Mouse (Mus musculus): Measurements from ENCODE around the gene Prm3. TPM values are rescaled to one million over a fixed set of nuclear protein-coding genes. Genes with fewer than 3 reads are reported as not detected.
"Not testable (repeated sequence)": the region's sequence is repeated elsewhere in the genome, so short reads cannot be mapped to it uniquely, and the experiment has no call there.

Prm3 gene
- polyA plus RNA-seq, 1 experiment from 2014 or later, result not detected

GRCm38 (mm10) chr16:10824536-10824935, 33.8 kb upstream of the Prm3 start:
- WGBS, result 83% methylated on average over 1 of the region's 1 CpGs
- no peaks in the 10 kb centered on the region for H3K36me3 ChIP-seq (replicated peaks)
- no peak for ATAC-seq (ENCODE audit: low FRiP score)
- H3K4me1 ChIP-seq, result no peaks in the 10 kb centered on the region
- no peak overlapping the region for H3K4me3 ChIP-seq (replicated peaks)
- H3K9me3 ChIP-seq, result no peaks in the 10 kb centered on the region
- H3K9ac ChIP-seq, result no peak overlapping the region
- H3K4me2 ChIP-seq, result no peak overlapping the region
- no peak overlapping the region for H3K27ac ChIP-seq
- H3K27me3 ChIP-seq, result no peaks in the 10 kb centered on the region

GRCm38 (mm10) chr16:10821387-10821786, 30.7 kb upstream of the Prm3 start:
- no peak for ATAC-seq (ENCODE audit: low FRiP score)
- WGBS, result 76% methylated on average over 4 of the region's 4 CpGs
- Histone ChIP-seq H3K4me1 (no peaks in the 10 kb centered on the region), H3K27ac (no peak overlapping the region), H3K4me3 (replicated peaks) (no peak overlapping the region), H3K36me3 (replicated peaks) (no peaks in the 10 kb centered on the region), H3K9ac (no peak overlapping the region), H3K4me2 (no peak overlapping the region), H3K9me3 (no peaks in the 10 kb centered on the region), H3K27me3 (no peaks in the 10 kb centered on the region)

- H3K36me3 ChIP-seq (replicated peaks), result no peaks in the 10 kb centered on the region
- no peak for ATAC-seq (ENCODE audit: low FRiP score)
- 66% methylated on average over 3 of the region's 3 CpGs for WGBS
- H3K4me3 ChIP-seq (replicated peaks), result no peak overlapping the region
- H3K9ac ChIP-seq, result no peak overlapping the region
- H3K4me2 ChIP-seq, result no peak overlapping the region
- no peak overlapping the region for H3K27ac ChIP-seq
- H3K4me1 ChIP-seq, result no peaks in the 10 kb centered on the region
- H3K9me3 ChIP-seq, result no peaks in the 10 kb centered on the region
- H3K27me3 ChIP-seq, result no peaks in the 10 kb centered on the region
Measured at GRCm38 (mm10) chr16:10819966-10820365, 29.3 kb upstream of the Prm3 start.

GRCm38 (mm10) chr16:10818579-10819135, 27.9 kb upstream of the Prm3 start:
- no peaks in the 10 kb centered on the region for H3K27me3 ChIP-seq
- H3K9ac ChIP-seq, result no peak overlapping the region
- no peak for ATAC-seq (ENCODE audit: low FRiP score)
- H3K4me1 ChIP-seq, result no peaks in the 10 kb centered on the region
- H3K27ac ChIP-seq, result no peak overlapping the region
- no peak overlapping the region for H3K4me3 ChIP-seq (replicated peaks)
- no peak overlapping the region for H3K4me2 ChIP-seq
- no peaks in the 10 kb centered on the region for H3K36me3 ChIP-seq (replicated peaks)
- H3K9me3 ChIP-seq, result no peaks in the 10 kb centered on the region
- WGBS, result 85% methylated on average over 4 of the region's 4 CpGs

DNA sequence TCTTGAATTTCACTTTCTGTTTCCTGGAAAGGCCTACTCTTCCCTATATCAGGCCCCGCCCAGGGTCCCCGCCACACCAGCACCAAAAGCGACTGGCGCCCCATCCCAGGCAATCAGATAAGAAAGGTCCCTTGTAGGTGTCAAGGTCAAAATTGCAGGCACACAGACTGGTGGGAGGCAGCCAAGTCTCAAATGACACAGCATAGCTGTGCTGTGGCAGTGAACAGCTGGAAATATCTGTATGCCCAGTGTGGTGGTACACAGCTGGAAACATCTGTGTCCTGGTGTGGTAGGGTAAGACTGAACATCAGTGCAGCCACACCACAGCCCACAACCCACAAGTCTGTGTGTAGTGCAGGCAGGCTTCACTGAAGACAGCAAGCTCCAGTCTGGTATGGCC, 24.1 kb upstream of the Prm3 start:
- Histone ChIP-seq H3K9ac (no peak overlapping the region), H3K4me3 (replicated peaks) (no peak overlapping the region), H3K4me2 (no peak overlapping the region), H3K4me1 (no peaks in the 10 kb centered on the region), H3K27me3 (no peaks in the 10 kb centered on the region), H3K9me3 (no peaks in the 10 kb centered on the region), H3K27ac (no peak overlapping the region), H3K36me3 (replicated peaks) (no peaks in the 10 kb centered on the region)
- WGBS, result 91% methylated on average over 4 of the region's 4 CpGs
- ATAC-seq (ENCODE audit: low FRiP score), result no peak

- Histone ChIP-seq H3K9me3 (no peaks in the 10 kb centered on the region), H3K27me3 (no peaks in the 10 kb centered on the region), H3K36me3 (replicated peaks) (no peaks in the 10 kb centered on the region), H3K4me1 (no peaks in the 10 kb centered on the region), H3K9ac (no peak overlapping the region), H3K27ac (no peak overlapping the region), H3K4me2 (no peak overlapping the region), H3K4me3 (replicated peaks) (no peak overlapping the region)
- ATAC-seq (ENCODE audit: low FRiP score), result no peak
- WGBS, result 79% methylated on average over 4 of the region's 4 CpGs
Measured at GRCm38 (mm10) chr16:10813726-10814125, 23.0 kb upstream of the Prm3 start.

DNA sequence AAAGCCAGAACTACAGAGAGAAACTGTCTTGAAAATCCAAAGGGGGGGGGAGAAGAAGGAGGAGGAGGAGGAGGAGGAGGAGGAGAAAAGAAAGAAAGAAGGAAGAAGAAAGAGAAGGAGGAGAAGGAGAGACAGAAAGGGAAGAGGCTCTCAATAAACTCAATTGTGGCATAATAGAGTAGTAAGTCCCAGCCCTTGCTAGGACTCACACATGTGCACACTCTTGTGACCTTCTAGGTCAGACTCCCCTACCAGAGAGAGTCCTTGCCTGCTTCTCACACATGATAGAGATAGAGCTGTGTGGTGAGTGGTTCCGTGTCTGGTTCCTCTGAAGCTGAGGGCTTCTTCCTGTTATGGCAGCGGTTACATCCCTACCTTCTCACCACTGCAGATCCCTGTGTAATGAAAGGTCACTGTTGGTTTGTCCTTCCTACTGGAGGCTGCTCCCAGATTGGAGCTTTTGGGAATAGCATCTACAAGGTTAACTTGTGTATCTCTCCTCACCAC, 22.2 kb upstream of the Prm3 start, which contains the start of gene Gm11172:
Gene Gm11172 (plus strand): TSS at position 51 of the 507 bp plus-strand sequence.
- H3K4me1 ChIP-seq, result no peaks in the 10 kb centered on the region
- WGBS, result 83% methylated on average over 2 of the region's 2 CpGs
- no peak within 1 kb of the TSS for H3K4me3 ChIP-seq (replicated peaks)
- no peaks in the 10 kb centered on the region for H3K36me3 ChIP-seq (replicated peaks)
- no peaks in the 10 kb centered on the region for H3K9me3 ChIP-seq
- no peaks in the 10 kb centered on the region for H3K27me3 ChIP-seq
- no peak within 1 kb of the TSS for H3K27ac ChIP-seq
- no peak within 1 kb of the TSS for H3K4me2 ChIP-seq
- ATAC-seq (ENCODE audit: low FRiP score), result no peak
- H3K9ac ChIP-seq, result no peak within 1 kb of the TSS

- no peak overlapping the region for H3K4me2 ChIP-seq
- H3K36me3 ChIP-seq (replicated peaks), result no peaks in the 10 kb centered on the region
- H3K4me1 ChIP-seq, result no peaks in the 10 kb centered on the region
- no peak for ATAC-seq (ENCODE audit: low FRiP score)
- H3K4me3 ChIP-seq (replicated peaks), result no peak overlapping the region
- no peak overlapping the region for H3K9ac ChIP-seq
- no peaks in the 10 kb centered on the region for H3K27me3 ChIP-seq
- no peak overlapping the region for H3K27ac ChIP-seq
- WGBS, result 92% methylated on average over 1 of the region's 1 CpGs
- no peaks in the 10 kb centered on the region for H3K9me3 ChIP-seq
Measured at GRCm38 (mm10) chr16:10810376-10810775, 19.7 kb upstream of the Prm3 start.

DNA sequence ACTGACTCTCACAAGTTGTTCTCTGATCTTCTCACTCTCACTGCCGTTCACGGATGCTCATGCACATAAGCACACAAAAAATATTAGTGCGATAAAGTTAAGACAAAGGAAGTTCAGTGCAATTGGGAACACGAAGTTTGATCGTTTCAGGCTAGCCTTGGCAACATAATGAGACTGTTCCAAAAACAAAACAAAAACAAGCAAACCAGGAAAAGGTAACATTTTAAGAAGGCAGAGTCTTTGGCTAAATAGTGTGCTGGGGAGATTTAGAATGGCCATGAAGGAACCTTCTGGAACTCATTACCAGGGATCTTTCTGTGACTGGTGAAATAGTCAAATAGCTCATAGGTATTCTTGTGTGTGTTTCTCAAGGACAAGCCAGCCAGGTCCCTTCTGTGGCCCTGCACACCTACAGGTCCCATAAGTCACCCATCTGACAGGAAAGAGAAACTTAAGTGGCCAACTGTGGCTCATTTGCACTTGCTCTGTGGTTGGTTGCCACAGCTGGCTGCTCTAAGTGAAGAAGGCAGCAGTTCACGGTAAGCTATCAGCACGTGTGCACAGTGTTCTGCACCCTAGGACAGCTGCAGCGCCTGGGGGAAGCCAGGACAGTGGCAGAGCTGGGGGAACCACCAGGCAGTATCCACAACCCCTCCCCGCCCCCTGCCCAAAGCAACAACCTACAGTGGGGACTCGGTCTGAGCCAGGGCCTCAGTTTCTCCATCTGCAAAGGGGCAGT, 15.2 kb upstream of the Prm3 start, which contains the start of gene Prm1:
Gene Prm1 (minus strand): TSS at position 51 of the 739 bp plus-strand sequence.
- Histone ChIP-seq H3K4me2 (no peak within 1 kb of the TSS), H3K36me3 (replicated peaks) (no peaks in the 10 kb centered on the region), H3K27ac (no peak within 1 kb of the TSS), H3K27me3 (0 out of 2 replicates have a peak, but pooled peaks cover 4% of the 10 kb centered on the region), H3K9ac (no peak within 1 kb of the TSS), H3K4me3 (replicated peaks) (no peak within 1 kb of the TSS), H3K4me1 (no peaks in the 10 kb centered on the region), H3K9me3 (no peaks in the 10 kb centered on the region)
- no peak for ATAC-seq (ENCODE audit: low FRiP score)
- 83% methylated on average over 10 of the region's 10 CpGs for WGBS

GRCm38 (mm10) chr16:10802420-10802819, 11.7 kb upstream of the Prm3 start:
- not testable (repeated sequence) for H3K27ac ChIP-seq; H3K9ac ChIP-seq; H3K4me1 ChIP-seq; H3K36me3 ChIP-seq (replicated peaks); H3K9me3 ChIP-seq; ATAC-seq (ENCODE audit: low FRiP score); H3K27me3 ChIP-seq; H3K4me3 ChIP-seq (replicated peaks); H3K4me2 ChIP-seq
- 86% methylated on average over 3 of the region's 3 CpGs for WGBS

GRCm38 (mm10) chr16:10796034-10796433, 5.3 kb upstream of the Prm3 start, which contains the start of gene Prm2:
TSS of gene Prm2 (minus strand) at chr16:10796134.
- Histone ChIP-seq H3K4me1 (no peaks in the 10 kb centered on the region), H3K27ac (no peak within 1 kb of the TSS), H3K4me3 (replicated peaks) (no peak within 1 kb of the TSS), H3K9me3 (no peaks in the 10 kb centered on the region), H3K27me3 (peaks cover 12% of the 10 kb centered on the region), H3K4me2 (no peak within 1 kb of the TSS), H3K36me3 (replicated peaks) (no peaks in the 10 kb centered on the region), H3K9ac (no peak within 1 kb of the TSS)
- WGBS, result 80% methylated on average over 6 of the region's 6 CpGs
- no peak for ATAC-seq (ENCODE audit: low FRiP score)

DNA sequence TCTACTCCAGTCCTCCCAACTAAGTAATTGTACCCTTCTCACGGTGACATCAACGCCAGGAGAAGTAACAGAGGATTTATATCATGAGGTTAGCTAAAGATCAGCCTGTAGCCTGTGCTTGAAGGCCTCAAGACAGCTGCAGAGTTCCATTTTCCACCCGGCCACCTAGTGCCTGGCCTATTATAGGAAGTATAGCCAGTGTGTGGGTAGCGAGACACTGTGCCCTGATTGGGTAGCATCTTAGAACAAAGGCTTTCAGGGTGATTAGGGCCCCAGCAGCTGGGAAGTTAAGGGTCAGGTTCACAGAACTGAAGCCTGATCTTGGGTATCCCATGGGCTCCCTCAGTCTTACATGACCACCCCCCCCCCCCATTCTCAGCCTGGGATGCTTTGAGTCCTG, 1.8 kb downstream of the Prm3 start:
- no peaks in the 10 kb centered on the region for H3K9me3 ChIP-seq
- no peaks in the 10 kb centered on the region for H3K36me3 ChIP-seq (replicated peaks)
- H3K9ac ChIP-seq, result no peak overlapping the region
- no peak for ATAC-seq (ENCODE audit: low FRiP score)
- peaks cover 16% of the 10 kb centered on the region for H3K4me1 ChIP-seq
- H3K4me2 ChIP-seq, result no peak overlapping the region
- 37% methylated on average over 4 of the region's 4 CpGs for WGBS
- no peak overlapping the region for H3K4me3 ChIP-seq (replicated peaks)
- H3K27me3 ChIP-seq, result peaks cover 11% of the 10 kb centered on the region
- no peak overlapping the region for H3K27ac ChIP-seq

GRCm38 (mm10) chr16:10788271-10788670, 2.4 kb downstream of the Prm3 start, which contains the start of gene Tnp2:
TSS of gene Tnp2 (minus strand) at chr16:10788660.
- no peaks in the 10 kb centered on the region for H3K36me3 ChIP-seq (replicated peaks)
- WGBS, result 57% methylated on average over 16 of the region's 16 CpGs
- no peaks in the 10 kb centered on the region for H3K9me3 ChIP-seq
- H3K27ac ChIP-seq, result no peak within 1 kb of the TSS
- H3K27me3 ChIP-seq, result peaks cover 17% of the 10 kb centered on the region
- peaks cover 16% of the 10 kb centered on the region for H3K4me1 ChIP-seq
- no peak within 1 kb of the TSS for H3K9ac ChIP-seq
- ATAC-seq (ENCODE audit: low FRiP score), result no peak
- no peak within 1 kb of the TSS for H3K4me3 ChIP-seq (replicated peaks)
- no peak within 1 kb of the TSS for H3K4me2 ChIP-seq

Data from forebrain, embryonic 12.5 days (tissue).